Mouse (Mus musculus) fat pad, adult 2 months (tissue): Measurements from ENCODE around the gene Fat2.
A peak's percentile ranks its signal among the peaks of the same experiment; 100 is the strongest.

Experiments used
- DNase-seq: peaks from one replicate; pipeline ENCODE4 v3.0.0-alpha.2; 2011; ENCODE audit warnings: low read depth, low spot score; ENCODE audit errors: extremely low read depth

The Fat2 gene

DNA sequence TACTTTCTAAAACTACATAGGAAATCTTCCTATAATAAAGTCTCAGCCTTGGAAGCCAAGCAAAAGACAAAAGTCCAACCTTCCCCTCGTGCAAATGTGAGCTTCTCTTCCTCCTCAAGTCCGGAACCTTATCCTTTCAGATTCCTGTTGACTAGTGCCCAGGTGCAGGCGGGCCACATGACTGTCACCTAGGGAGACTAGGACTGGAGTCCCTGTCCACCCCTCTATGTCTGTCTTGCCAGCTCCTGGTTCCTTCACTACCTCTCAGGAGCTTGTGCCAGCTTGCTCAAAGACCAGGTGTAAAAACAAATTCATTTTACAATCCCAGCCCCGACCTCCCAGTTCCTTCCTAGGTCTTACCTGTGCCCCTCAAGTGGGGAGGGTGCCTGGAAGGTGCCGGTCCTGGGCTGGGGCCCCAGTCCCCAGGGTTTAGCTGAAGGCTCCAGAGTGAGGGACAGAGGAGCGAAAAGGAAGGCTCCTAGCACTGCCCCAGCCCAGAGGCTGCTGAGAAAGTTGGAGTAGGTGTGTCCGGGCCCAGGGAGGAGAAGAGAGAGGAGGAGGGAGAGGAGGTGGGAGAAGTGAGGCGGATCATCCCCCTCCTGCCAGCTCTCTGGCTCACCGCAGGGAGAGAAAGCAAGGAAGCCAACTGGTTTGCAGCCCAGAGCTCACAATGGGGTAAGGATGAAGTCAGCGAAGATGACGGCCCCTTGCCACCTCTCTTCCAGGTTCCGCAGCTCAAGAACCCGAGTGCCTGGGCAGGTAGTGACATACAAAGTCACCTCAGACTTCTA is at the start of gene Fat2:
Gene Fat2, minus strand, starts transcription at position 464 of the 791 bp plus-strand sequence.
- DNase-seq: no peak

DNA sequence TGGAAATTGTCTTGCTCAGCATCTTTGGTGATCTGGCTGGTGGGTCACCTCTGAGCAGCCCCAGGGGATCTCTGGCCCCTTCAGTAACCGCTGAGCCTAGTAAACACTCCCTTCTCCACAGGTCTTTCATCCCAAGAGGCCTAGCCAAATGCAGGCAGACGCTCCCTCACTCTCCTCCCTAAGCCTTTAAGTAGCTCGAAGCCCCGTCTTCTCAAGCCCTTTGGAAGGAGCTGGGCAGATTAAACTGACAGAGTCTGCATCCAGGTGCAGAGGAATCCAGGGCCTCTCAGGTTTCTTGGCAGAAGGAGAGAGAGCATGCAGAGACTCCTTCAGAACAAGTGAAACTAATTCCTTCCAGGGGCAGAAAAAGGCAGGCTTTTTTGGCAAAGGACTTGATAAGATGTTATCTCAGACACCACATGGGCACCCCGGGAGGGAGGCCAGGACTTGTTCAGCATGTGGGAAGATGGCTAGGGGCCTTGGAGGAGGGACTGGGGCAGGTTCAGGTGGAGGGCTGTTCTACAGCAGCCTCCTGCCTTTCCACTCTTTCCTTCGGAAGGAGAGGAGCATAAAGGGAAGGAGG is 47.2 kb upstream of the Fat2 start:
- no peak for DNase-seq

DNA sequence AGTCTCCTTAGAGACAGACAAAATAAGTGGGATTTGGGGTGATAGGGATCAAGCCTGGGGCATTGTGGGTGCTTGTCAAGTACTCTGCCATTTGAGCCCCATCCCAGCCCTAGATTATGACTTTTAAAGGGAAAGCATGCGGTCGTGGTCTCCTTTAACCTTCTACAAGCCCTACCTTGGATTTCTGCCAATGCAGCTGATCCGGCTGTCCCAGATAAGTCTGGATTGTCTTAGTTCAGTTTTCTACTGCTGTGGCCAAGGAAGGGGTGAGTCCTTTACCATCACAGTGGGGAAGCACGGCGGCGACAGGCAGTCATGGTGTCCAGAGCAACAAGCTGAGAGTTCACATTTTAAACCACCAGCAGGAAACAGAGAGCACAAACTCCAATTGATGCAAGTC is 44.5 kb upstream of the Fat2 start:
- no peak for DNase-seq

DNA sequence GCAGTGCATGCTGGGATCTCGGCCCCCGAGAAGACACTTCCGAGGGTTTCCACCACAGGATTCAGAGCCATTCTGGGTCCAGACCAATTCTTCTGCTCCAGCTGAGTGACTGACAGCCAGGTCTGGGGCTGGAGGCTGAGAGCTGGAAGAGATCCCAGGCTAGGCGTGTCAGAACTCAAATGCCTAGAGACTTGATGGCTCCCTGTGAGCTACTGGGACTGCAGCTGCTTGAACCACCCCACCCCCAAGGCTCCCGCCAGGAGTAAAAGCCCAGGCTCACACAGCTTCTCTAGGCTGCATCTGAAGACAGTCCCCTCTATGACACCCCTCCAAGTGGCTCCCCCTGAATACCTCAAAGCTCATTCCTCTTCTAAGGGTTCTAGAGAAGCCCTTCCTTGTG is 42.0 kb upstream of the Fat2 start:
- no peak for DNase-seq

DNA sequence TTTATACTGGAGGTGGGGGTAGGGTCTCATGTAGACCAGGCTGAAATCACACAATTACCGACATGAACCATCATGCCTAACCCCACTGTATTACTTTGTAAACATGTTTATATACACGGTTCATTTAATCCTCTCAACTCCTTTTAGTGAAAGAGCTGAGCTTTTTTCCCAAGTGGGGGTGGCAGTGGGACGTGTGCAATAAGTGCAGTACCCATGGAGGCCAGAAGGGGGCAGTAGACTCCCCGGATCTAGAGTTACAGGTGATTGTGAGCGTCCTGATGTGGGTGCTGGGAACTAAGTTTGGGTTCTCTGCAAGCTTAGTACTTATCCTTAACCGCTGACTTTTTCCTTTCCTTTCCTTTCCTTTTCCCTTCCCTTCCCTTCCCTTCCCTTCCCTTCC is 37.5 kb upstream of the Fat2 start:
- DNase-seq: no peak

DNA sequence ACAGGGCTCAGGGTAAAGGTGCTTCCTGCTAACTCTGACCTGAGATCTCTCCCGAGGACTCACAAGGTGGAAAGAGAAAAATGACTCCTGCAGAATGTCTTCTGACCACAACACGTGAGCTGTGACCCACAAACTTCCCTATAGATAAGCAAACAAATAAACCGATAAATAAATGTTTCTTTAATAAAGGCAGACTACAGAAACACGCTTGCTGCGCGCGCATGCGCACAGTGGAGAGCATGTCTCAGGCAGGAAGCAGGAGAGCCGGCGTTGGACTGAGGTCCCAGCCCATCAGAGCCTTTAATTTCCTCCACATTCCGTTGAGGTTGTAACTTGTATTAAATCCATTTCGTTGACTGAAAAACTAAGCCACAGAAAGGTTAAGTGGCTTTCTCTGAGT is 37.0 kb upstream of the Fat2 start:
- no peak for DNase-seq

DNA sequence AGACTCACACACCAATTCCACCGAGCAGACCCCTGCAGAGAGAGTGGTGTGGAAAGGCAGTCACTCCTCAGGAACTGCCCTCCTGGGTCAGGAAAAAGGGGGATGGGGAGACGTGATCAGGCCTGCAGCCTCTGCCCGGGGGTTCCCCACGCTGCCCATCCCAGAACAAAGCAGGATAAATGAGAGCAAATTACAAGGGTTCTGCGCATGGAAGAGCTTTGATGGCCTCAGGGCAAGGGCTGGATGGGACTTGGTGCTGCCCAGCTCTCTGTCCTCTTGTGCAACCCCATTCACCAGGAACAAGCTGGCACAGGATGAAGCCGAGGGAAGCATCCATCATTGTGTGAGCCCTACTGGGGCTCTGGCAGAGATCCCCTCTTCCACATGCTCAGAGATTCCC is 35.6 kb upstream of the Fat2 start:
- DNase-seq: no peak

DNA sequence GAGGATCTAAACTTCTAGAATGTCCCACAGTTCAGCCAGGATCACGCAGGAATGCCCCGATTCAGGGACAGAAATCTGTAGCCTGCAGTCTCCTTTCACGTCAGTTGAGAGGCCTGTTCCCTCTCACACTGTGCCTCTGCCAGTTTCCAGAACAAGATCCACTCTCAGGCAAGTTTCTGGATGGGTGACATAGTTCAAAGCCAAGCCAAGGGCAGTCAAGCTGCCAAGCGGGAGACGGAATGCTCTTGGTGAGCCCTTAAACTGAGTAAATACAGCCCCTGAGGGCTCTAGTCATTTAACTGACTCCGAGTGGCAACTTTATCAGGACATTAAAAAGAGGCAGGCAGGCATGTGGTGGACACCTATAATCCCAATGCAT is 32.7 kb upstream of the Fat2 start:
- no peak for DNase-seq

DNA sequence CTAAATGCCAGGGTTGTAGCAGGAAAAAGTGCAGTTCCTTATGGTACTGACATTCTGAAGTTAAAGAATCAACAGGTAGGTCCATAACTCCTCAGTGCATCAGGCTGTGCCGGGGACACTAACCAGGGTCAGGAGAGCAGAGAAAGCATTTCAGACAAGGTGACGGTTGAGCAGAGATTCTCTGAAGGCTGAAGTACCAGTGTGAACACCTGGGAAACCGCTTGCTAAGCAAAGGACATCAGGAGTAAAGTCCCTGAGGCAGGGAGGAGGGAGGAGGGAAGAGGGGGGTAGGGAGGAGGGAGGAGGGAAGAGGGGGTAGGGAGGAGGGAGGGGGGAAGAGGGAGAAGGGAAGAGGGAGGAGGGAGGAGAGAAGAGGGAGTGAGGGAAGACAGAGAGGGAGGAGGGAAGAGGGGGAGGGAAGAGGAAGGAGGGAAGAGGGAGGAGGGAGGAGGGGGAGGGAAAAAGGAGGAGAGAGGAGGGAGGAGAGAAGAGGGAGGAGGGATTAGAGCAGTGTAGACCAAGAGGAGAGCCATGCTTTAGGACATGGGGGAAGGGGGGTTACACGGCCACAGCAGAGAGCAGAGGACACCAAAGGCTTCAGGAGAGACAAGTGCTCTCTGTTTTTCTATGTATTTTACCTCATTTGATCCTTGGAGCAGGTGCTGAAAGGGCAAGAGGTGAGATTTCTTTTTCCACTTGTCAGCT is 32.2 kb upstream of the Fat2 start:
- no peak for DNase-seq

DNA sequence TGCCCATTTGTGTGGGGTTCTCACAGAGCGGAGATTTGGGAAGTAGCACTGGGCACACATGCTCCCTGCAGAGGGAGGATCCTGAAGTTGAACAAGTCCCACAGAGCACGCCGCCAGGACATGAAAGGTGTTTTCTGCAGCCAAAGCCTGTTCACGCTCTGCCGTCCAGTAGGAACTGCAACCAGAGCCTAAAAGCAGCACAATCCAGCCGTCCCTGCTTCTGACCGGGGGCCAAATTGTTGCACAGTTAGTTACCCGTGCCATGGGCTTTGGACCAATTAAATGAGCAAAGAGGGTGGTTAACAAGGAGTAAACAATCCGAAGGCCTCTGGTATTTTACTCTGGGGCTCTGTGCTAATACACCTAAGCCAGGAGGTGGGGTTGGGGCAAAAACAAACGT is 31.4 kb upstream of the Fat2 start:
- peak; percentile 74 for DNase-seq

DNA sequence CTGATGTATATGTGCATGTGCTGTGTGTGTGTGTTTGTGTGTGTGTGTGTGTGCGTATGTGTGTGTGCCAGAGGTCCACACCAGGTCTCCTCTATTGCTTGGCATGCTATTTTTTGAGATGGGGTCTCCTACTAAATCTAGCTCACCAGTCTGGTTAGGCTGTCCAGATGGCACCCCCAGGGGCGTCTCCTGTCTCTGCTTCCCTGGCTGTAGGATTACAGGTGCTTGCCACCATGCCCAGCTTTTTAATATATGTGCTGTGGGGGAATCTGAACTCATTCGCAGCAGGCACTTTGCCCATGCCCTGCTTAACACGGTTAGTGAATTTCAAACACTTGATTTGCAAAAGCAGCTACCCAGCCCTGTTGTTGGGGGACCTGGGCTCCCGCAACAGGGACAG is 29.5 kb upstream of the Fat2 start:
- DNase-seq: no peak

DNA sequence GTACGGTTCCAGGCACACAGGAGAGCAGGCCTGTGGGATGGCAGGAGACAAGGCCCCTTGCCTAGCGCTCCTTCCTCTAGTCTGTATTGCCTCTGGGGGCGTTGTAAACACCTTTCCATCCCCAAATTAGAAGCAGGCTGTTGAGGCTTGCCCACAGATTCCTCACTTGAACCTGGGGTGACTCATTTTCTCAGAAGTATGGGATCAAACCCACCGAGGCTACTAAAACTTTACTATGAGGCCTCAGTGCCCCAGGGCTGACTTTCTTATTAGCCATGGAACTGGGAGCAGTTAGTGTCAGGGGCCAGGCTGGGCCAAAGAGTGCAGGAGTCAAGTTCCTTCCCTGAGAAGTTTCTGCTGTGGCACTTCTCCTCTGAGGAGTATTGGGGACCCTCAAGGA is 28.9 kb upstream of the Fat2 start:
- no peak for DNase-seq

DNA sequence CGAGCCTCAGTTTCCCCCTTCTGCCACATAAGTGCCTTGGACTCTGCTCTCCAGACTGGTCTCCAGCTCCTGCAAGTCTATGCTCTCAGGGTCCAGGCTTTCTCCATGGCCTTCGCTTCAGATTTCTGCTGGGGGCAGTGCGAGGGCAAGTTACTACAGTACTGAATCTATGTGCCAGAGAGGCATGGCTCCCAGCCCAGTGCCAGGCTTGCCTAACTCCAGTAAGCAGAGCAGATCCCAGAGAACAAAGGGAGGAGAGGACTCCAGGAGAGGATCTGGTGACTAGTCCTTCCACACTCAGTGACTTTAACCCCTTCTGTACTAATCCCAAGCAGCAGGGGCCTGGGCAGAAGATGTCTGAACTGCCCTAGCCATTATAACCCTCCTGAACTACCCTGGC is 28.3 kb upstream of the Fat2 start:
- DNase-seq: peak; percentile 90

DNA sequence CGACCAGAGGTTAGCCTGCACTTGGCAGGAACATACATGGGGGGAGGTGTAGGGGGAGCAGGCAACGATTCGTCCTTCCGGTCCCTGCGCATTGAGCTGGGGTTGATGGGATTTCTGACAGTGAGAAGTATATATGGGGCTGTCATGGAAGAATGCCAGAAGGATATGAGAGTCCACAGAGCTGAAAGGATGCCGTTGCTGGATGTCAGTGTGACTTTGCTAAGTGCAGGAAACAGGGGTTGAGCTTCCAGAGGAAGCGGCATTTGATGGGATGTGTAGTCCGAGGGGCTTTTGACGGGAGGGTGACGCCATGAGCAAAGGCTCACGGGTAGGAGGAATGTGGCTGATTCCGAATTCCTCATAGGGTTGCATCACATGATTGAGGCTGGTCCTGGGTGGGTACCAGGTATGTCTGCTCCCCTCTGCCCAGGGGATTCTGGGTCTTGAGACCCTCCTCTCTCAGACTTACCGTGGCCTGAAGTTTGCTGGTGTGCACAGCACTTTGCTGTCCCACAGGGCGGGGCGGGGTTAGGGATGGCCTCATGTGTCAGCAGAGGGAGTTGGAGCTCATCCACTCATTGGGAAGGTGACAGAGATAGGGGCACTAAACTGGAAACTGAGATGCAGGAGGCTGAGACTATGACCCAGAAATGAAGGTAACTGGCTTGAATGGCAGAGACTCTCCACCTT is 21.9 kb upstream of the Fat2 start:
- DNase-seq: no peak

DNA sequence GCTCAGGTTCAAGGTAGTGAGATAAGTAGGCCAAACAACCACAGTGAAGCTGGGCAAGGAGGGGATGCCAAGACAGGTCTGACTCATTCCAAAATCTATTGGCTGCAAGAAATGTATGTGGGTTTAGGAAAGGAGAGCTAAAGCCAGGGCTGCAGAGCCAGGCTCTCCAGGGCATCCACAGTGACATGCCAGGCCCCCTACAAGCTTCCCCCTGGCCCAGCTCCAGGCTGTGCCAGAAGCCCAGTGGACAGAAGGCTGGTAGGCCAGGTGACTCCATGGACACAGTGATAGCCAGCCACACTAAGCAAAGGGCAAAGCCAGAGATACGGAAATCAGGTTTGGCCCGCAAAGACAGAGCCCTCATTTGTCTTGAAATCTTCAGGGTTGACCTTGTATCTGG is 20.5 kb upstream of the Fat2 start:
- DNase-seq: no peak

DNA sequence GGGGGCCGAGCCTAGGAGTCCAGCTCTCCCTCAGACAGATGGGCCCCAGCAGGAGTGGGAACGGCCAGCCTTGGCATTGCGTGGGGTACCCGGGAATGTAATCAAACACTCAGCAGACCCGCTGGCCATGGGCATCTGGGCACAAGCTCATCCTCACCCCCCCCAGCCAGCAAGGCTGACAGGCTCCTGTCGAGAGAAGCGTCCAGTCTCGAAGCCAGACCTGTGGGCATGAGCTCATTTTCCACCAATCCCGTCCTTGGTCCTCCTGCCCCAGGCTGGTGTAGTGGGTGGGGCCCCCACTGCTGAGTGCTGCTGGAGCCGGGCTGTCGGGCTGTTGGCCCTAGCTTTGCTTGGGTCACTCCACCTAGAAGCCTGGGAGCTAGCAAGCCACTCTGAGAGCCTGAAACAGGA is 5.6 kb upstream of the Fat2 start:
- no peak for DNase-seq

DNA sequence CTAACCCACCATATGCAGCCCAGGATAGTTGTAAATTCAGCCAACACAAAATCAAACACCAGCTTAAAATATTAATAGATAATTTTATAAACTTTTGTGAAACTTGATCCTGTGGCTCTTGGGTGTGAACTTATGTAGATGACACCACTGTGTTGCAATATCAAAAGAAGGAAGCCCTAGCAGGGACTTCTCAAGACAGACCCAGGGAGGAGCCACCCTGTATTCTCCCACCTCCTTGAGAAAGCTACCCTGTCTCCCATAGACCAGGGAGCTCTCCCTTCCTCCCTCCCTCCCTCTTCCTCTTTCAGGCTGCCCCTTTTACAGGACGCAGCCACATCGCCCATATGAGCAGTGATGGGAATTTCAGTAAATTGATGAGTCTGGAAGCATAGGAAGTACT is 4.4 kb upstream of the Fat2 start:
- DNase-seq: no peak

DNA sequence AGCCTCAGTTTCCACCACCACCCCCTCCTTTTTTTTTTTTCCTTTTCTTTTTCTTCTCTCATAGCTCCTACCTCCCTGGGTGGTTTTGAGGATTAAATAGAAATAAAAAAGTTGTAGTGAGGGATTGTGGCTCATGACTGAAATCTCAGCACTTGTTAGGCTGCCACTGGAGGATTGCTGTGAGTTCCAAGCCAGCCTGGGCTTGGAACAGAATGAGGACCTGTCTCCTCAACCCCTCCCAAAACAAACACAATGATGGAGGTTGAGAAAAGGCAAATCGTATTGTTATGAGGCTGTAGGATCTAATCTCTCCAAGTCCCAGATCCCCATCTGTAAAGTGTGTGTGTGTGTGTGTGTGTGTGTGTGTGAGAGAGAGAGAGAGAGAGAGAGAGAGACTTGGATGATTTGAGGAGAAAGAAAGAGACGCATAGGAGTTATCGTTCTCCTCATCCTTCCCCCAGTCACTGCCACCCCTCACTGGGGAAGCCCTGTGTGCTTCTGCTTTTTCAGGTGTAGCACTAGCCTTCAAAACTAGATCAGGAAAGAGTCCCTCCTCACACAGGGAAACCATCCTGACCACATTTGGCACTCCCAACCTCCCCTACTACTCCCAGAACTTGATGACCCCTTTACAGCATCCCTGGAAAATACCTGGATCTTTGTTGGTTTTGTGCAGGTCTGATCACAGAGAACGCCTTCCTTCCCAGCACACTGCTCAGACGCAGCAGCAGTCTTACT is 837 bp upstream of the Fat2 start:
- DNase-seq: no peak

DNA sequence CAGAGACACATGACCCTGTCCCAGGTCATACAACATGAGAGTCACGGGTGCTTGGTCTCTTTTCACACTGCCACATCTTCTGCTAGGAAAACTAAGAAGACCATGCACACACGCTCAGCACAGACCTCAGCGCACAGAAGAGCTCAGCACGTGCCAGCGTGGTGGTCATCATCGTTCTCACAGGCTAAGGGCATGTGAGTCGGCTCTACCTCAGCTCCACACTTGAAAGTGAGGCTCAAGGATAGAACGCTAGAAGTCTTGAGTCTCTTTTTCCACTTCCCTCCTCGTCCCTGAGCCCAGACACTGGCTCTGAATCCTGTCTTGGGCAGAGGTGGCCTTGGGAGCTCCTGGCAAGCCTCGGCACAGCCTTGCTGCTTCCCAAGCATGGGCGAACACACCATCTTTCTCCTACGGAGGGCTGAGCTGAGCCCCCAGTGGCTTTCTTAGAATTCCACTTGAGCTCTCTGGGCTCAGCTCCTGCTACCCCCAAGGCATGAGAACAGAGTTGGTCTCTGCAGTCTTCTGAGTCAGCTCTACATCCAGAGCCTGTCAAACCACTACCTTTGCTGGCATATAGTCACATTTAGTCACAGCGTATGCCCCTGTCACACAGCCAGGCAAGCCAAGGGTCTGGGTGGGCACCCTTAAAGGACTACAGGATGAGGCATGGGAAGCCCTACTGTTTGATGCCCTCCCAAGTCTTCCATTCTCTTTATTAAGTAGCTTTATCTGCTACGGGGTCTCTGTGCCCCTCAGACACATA is 869 bp downstream of the Fat2 start:
- no peak for DNase-seq

DNA sequence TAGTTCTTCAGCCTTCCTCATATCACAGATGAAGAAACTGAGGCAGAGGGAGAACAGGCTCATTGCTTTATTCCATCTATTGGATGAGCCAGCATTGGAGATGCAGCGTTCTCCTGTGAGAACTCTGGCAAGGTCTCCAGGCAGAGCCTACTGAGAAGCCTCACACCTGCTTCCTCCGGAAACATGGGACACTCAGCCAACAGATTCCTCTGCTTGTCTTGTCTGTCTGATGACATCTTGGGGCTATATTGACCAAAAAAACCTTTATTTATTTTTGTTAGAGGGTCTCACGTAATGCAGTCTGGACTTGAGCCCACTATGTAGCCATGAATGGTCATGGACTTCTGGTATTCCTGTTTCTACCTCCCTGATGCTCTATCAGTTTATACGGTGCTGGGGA is 1.8 kb downstream of the Fat2 start:
- no peak for DNase-seq
